ENCODE assay signal across 13 mouse cellular contexts in genomic region chr3:131593143-131593798, GRCm38 (mm10). TPM values are rescaled to one million over a fixed set of nuclear protein-coding genes. Genes with fewer than 3 reads are reported as not detected.
A peak's percentile ranks its signal among the peaks of the same experiment; 100 is the strongest.
DNase-seq lines count a peak whose midpoint lies in the region; ATAC-seq and TF ChIP-seq lines count a peak whose summit lies in the region.
"Had no signal": no experiment of that assay in that cellular context is flagged by ENCODE, and none has a peak within 500 bp of the region (broad histone marks: within the 10 kb centered on the region; RNA-seq: fewer than 3 reads in every experiment).

No protein-coding gene starts in this region.

- TF ChIP-seq POLR2A in brain, embryonic 14.5 days (IDR thresholded peaks at IDR 0.05; ENCODE audit: borderline replicate concordance, extremely low read depth, insufficient read depth, insufficient read length, poor library complexity, severe bottlenecking) = no peak
- TF ChIP-seq POLR2A in limb, embryonic 14.5 days (IDR thresholded peaks at IDR 0.05; ENCODE audit: borderline replicate concordance, extremely low read depth, insufficient read depth, insufficient read length) = no peak

- no peak overlapping the region for H3K4me3 ChIP-seq in forebrain, postnatal 0 days (ENCODE audit: low read depth, low read length)
- H3K4me3 ChIP-seq in forebrain, embryonic 12.5 days (replicated peaks) = no peak overlapping the region
- no peak overlapping the region for H3K4me3 ChIP-seq in limb, embryonic 11.5 days (ENCODE audit: low read depth, low read length)
- no peak overlapping the region for H3K4me3 ChIP-seq in limb, embryonic 10.5 days
- no peak overlapping the region for H3K4me3 ChIP-seq in limb, embryonic 14.5 days (replicated peaks; ENCODE audit: low read length)

- ATAC-seq in forebrain, postnatal 0 days = peak; percentile 57
- ATAC-seq in forebrain, embryonic 12.5 days (ENCODE audit: low FRiP score) = no peak
- ATAC-seq in limb, embryonic 11.5 days (ENCODE audit: insufficient number of reproducible peaks, low FRiP score, low TSS enrichment, low read depth) = no peak
- peak; percentile 62 for ATAC-seq in limb, embryonic 14.5 days (ENCODE audit: low FRiP score, low read depth)

- peak; percentile 22 for DNase-seq in forebrain, postnatal 0 days
- DNase-seq in limb, embryonic 11.5 days (ENCODE audit: low spot score) = peak; percentile 51
- no peak for DNase-seq in limb, embryonic 10.5 days (ENCODE audit: low spot score)
- peak; percentile 43 for DNase-seq in brain, embryonic 14.5 days (ENCODE audit: low read depth)
- DNase-seq in limb, embryonic 14.5 days (ENCODE audit: low spot score) = peak; percentile 76
- DNase-seq in adrenal gland, adult 2 months = no peak
- no peak for DNase-seq in heart, postnatal 25 days (ENCODE audit: low spot score)
- DNase-seq: adrenal gland, postnatal 36 days; cerebellum, adult 2 months; kidney, adult 11 months; right cerebral cortex, postnatal 4 days had no signal

- H3K36me3 ChIP-seq in forebrain, postnatal 0 days (ENCODE audit: insufficient read depth) = peaks cover 18% of the 10 kb centered on the region
- H3K36me3 ChIP-seq in forebrain, embryonic 12.5 days (replicated peaks) = peaks cover 46% of the 10 kb centered on the region
- peaks cover 9% of the 10 kb centered on the region for H3K36me3 ChIP-seq in limb, embryonic 11.5 days (ENCODE audit: control insufficient read depth, insufficient read depth, low read length)
- peaks cover 61% of the 10 kb centered on the region for H3K36me3 ChIP-seq in limb, embryonic 10.5 days
- peaks cover 48% of the 10 kb centered on the region for H3K36me3 ChIP-seq in limb, embryonic 14.5 days (ENCODE audit: control insufficient read depth, insufficient read depth, low read length)

- H3K9me3 ChIP-seq in forebrain, postnatal 0 days (ENCODE audit: low read length) = no peaks in the 10 kb centered on the region
- no peaks in the 10 kb centered on the region for H3K9me3 ChIP-seq in forebrain, embryonic 12.5 days
- no peaks in the 10 kb centered on the region for H3K9me3 ChIP-seq in limb, embryonic 11.5 days (ENCODE audit: control insufficient read depth, low read length)
- no peaks in the 10 kb centered on the region for H3K9me3 ChIP-seq in limb, embryonic 10.5 days (replicated peaks)
- no peaks in the 10 kb centered on the region for H3K9me3 ChIP-seq in limb, embryonic 14.5 days (ENCODE audit: control insufficient read depth, low read length)

- H3K4me2 ChIP-seq in forebrain, postnatal 0 days (ENCODE audit: low read depth) = no peak overlapping the region
- no peak overlapping the region for H3K4me2 ChIP-seq in forebrain, embryonic 12.5 days
- no peak overlapping the region for H3K4me2 ChIP-seq in limb, embryonic 11.5 days (ENCODE audit: low read depth, severe bottlenecking)
- H3K4me2 ChIP-seq in limb, embryonic 14.5 days (replicated peaks; ENCODE audit: low read depth, low read length, severe bottlenecking) = no peak overlapping the region

- H3K27me3 ChIP-seq in forebrain, postnatal 0 days (ENCODE audit: insufficient read depth, low read length) = no peaks in the 10 kb centered on the region
- no peaks in the 10 kb centered on the region for H3K27me3 ChIP-seq in forebrain, embryonic 12.5 days
- no peaks in the 10 kb centered on the region for H3K27me3 ChIP-seq in limb, embryonic 11.5 days (ENCODE audit: control insufficient read depth, insufficient read depth, low read length)
- H3K27me3 ChIP-seq in limb, embryonic 10.5 days (ENCODE audit: low read depth, poor library complexity, severe bottlenecking) = no peaks in the 10 kb centered on the region
- no peaks in the 10 kb centered on the region for H3K27me3 ChIP-seq in limb, embryonic 14.5 days (ENCODE audit: control insufficient read depth, insufficient read depth, low read length)

- no peak overlapping the region for H3K27ac ChIP-seq in forebrain, postnatal 0 days (ENCODE audit: low read depth, low read length)
- H3K27ac ChIP-seq in forebrain, embryonic 12.5 days = no peak overlapping the region
- peak overlapping the region; percentile 45; the same call in 1 of the 2 replicates for H3K27ac ChIP-seq in limb, embryonic 11.5 days (replicated peaks; ENCODE audit: low read depth, low read length)
- no peak overlapping the region; the same call in 1 of the 2 replicates for H3K27ac ChIP-seq in limb, embryonic 10.5 days
- H3K27ac ChIP-seq in limb, embryonic 14.5 days (replicated peaks; ENCODE audit: low read depth, low read length) = peak overlapping the region; percentile 16; the same call in 1 of the 2 replicates
- H3K27ac ChIP-seq: liver, embryonic 14.5 days had no signal

- WGBS in forebrain, postnatal 0 days = 78% methylated on average over 15 of the region's 15 CpGs
- 86% methylated on average over 15 of the region's 15 CpGs for WGBS in forebrain, embryonic 12.5 days
- WGBS in limb, embryonic 11.5 days = 48% methylated on average over 15 of the region's 15 CpGs
- WGBS in limb, embryonic 10.5 days = 69% methylated on average over 15 of the region's 15 CpGs
- 26% methylated on average over 15 of the region's 15 CpGs for WGBS in limb, embryonic 14.5 days

- intact Hi-C loops in heart, postnatal 25 days (cut with DNase I) = no loop called here

- no peak overlapping the region for H3K9ac ChIP-seq in forebrain, postnatal 0 days
- H3K9ac ChIP-seq in forebrain, embryonic 12.5 days = no peak overlapping the region
- H3K9ac ChIP-seq in limb, embryonic 11.5 days (ENCODE audit: low read length) = no peak overlapping the region
- no peak overlapping the region for H3K9ac ChIP-seq in limb, embryonic 14.5 days (ENCODE audit: low read depth, low read length, severe bottlenecking)
- H3K9ac ChIP-seq: liver, embryonic 14.5 days had no signal

- TF ChIP-seq CTCF in forebrain, postnatal 0 days (IDR thresholded peaks at IDR 0.05; ENCODE audit: low read depth) = peak; percentile 44
- peak; percentile 23; the same call in 1 of the 2 replicates for TF ChIP-seq CTCF in brain, embryonic 14.5 days (IDR thresholded peaks at IDR 0.05; ENCODE audit: borderline replicate concordance, extremely low read depth, insufficient read depth, insufficient read length)

- H3K4me1 ChIP-seq in forebrain, postnatal 0 days (ENCODE audit: insufficient read depth) = no peaks in the 10 kb centered on the region
- no peaks in the 10 kb centered on the region for H3K4me1 ChIP-seq in forebrain, embryonic 12.5 days
- no peaks in the 10 kb centered on the region for H3K4me1 ChIP-seq in limb, embryonic 11.5 days (ENCODE audit: control insufficient read depth, insufficient read depth, low read length)
- peaks cover 4% of the 10 kb centered on the region; the same call in 1 of the 2 replicates for H3K4me1 ChIP-seq in limb, embryonic 10.5 days
- H3K4me1 ChIP-seq in limb, embryonic 14.5 days (ENCODE audit: control insufficient read depth, insufficient read depth, low read length) = peaks cover 6% of the 10 kb centered on the region

RNA-seq across cellular contexts. Expression of gene Papss1, which starts 28.7 kb away (rescaled TPM):
- 137 and 152 TPM in 2 replicates for total RNA-seq in forebrain, postnatal 0 days (2014; rRNA removed)
- polyA plus RNA-seq in forebrain, postnatal 0 days (2015; fragmentation: Nextera tagmentation; extraction: Ambion mirVana) = 104 and 111 TPM in 2 replicates
- polyA plus RNA-seq in forebrain, embryonic 12.5 days (2016; fragmentation: Nextera tagmentation; extraction: Ambion mirVana) = 90.8 TPM in 2 replicates
- 107 and 108 TPM in 2 replicates for polyA plus RNA-seq in limb, embryonic 11.5 days (2014; fragmentation: Nextera tagmentation; extraction: Ambion mirVana)
- polyA plus RNA-seq in limb, embryonic 10.5 days (2016; fragmentation: Nextera tagmentation; extraction: Ambion mirVana) = 55.4 and 82.7 TPM in 2 replicates
- 95.7 and 98.5 TPM in 2 replicates for polyA plus RNA-seq in brain, embryonic 14.5 days (2012; rRNA removed)
- polyA plus RNA-seq in limb, embryonic 14.5 days (2012; rRNA removed) = 115 and 117 TPM in 2 replicates
- 135 and 144 TPM in 2 replicates for polyA plus RNA-seq in limb, embryonic 14.5 days (2014; fragmentation: Nextera tagmentation; extraction: Ambion mirVana)
- 10 to 100 TPM; 47.6 to 66.8 TPM for total RNA-seq in adrenal gland, adult 2 months (2021)
- polyA plus RNA-seq in adrenal gland, adult 2 months (2012; rRNA removed) = 17.0 and 19.2 TPM in 2 replicates
- 10 to 100 TPM; 12.2 to 12.4 TPM for total RNA-seq in heart, postnatal 25 days (2021)

Comparison
In these comparisons a context has a peak if more than half of its experiments do, and no peak if none do; other contexts are left out.
1. ATAC-seq: peak in forebrain, postnatal 0 days (single experiment) and limb, embryonic 14.5 days (single experiment); none in forebrain, embryonic 12.5 days (single experiment) and limb, embryonic 11.5 days (single experiment).
2. DNase-seq: peak in forebrain, postnatal 0 days (single experiment), limb, embryonic 11.5 days (single experiment), brain, embryonic 14.5 days (single experiment) and limb, embryonic 14.5 days (single experiment); none in limb, embryonic 10.5 days (single experiment), adrenal gland, adult 2 months (single experiment) and heart, postnatal 25 days (single experiment).
3. H3K27ac ChIP-seq: peak in limb, embryonic 11.5 days (single experiment) and limb, embryonic 14.5 days (single experiment); none in forebrain, postnatal 0 days (single experiment), forebrain, embryonic 12.5 days (single experiment) and limb, embryonic 10.5 days (single experiment).